Mouse (Mus musculus): ENCODE measurements around the gene Gm10310. TPM values are rescaled to one million over a fixed set of nuclear protein-coding genes. Genes with fewer than 3 reads are reported as not detected.

Gene Gm10310
- polyA plus RNA-seq, 1 experiment from 2014 or later, result not detected

DNA sequence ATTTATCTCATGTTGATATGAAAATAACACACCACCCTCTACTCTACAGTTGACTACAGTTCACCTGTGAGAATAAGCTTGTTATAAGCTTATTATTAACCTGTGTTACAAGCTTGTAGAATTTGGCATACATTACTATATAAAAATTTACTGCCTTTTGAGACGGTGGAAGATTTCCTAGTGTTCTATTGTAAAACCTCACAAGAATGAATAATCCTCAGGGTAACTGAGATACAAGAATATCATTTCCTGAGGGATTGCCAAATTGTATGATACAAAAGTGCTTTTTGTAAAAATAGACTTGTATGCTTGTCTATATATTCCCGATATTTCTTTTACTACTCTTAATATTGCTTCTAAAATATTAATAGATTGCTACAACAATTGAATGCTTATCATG is 35.9 kb downstream of the Gm10310 start, which contains the start of gene Olfr818:
TSS of gene Olfr818 (minus strand) at position 101 of the 400 bp plus-strand sequence.
- Histone ChIP-seq H3K4me3 (replicated peaks; ENCODE audit: low read length) (no peak within 1 kb of the TSS), H3K4me2 (ENCODE audit: low read length) (no peak within 1 kb of the TSS), H3K27me3 (replicated peaks; ENCODE audit: control insufficient read depth, insufficient read depth, low read length) (no peaks in the 10 kb centered on the region), H3K4me1 (replicated peaks; ENCODE audit: control insufficient read depth, insufficient read depth, low read length) (no peaks in the 10 kb centered on the region), H3K27ac (ENCODE audit: low read length) (no peak within 1 kb of the TSS), H3K9me3 (ENCODE audit: control insufficient read depth, low read length) (no peaks in the 10 kb centered on the region), H3K9ac (replicated peaks; ENCODE audit: low read depth, low read length) (no peak within 1 kb of the TSS), H3K36me3 (ENCODE audit: control insufficient read depth, insufficient read depth) (no peaks in the 10 kb centered on the region)
- 93% methylated on average over 2 of the region's 2 CpGs for WGBS
- no peak for ATAC-seq

Other genes with a start within 250 kb of the Gm10310 start
- gene Olfr806, start 243.1 kb downstream of the Gm10310 start, polyA plus RNA-seq (2015; fragmentation: Nextera tagmentation; extraction: Ambion mirVana), result not detected in 2 replicates
- not detected in 2 replicates for gene Olfr807, start 227.3 kb downstream of the Gm10310 start, polyA plus RNA-seq (2015; fragmentation: Nextera tagmentation; extraction: Ambion mirVana)
- gene Olfr808, start 219.6 kb downstream of the Gm10310 start, polyA plus RNA-seq (2015; fragmentation: Nextera tagmentation; extraction: Ambion mirVana), result not detected in 2 replicates
- gene Olfr809, start 210.4 kb downstream of the Gm10310 start, polyA plus RNA-seq (2015; fragmentation: Nextera tagmentation; extraction: Ambion mirVana), result not detected in 2 replicates
- not detected in 2 replicates for gene Olfr810, start 190.1 kb downstream of the Gm10310 start, polyA plus RNA-seq (2015; fragmentation: Nextera tagmentation; extraction: Ambion mirVana)
- not detected in 2 replicates for gene Olfr811, start 180.7 kb downstream of the Gm10310 start, polyA plus RNA-seq (2015; fragmentation: Nextera tagmentation; extraction: Ambion mirVana)
- gene Olfr812, start 139.0 kb downstream of the Gm10310 start, polyA plus RNA-seq (2015; fragmentation: Nextera tagmentation; extraction: Ambion mirVana), result not detected in 2 replicates
- gene Olfr813, start 129.7 kb downstream of the Gm10310 start, polyA plus RNA-seq (2015; fragmentation: Nextera tagmentation; extraction: Ambion mirVana), result not detected in 2 replicates
- gene Olfr814, start 105.2 kb downstream of the Gm10310 start, polyA plus RNA-seq (2015; fragmentation: Nextera tagmentation; extraction: Ambion mirVana), result not detected in 2 replicates
- not detected in 2 replicates for gene Olfr815, start 79.2 kb downstream of the Gm10310 start, polyA plus RNA-seq (2015; fragmentation: Nextera tagmentation; extraction: Ambion mirVana)
- not detected in 2 replicates for gene Olfr816, start 69.5 kb downstream of the Gm10310 start, polyA plus RNA-seq (2015; fragmentation: Nextera tagmentation; extraction: Ambion mirVana)
- not detected in 2 replicates for gene Olfr818, start 36.0 kb downstream of the Gm10310 start, polyA plus RNA-seq (2015; fragmentation: Nextera tagmentation; extraction: Ambion mirVana)
- gene Olfr819, start 17.8 kb downstream of the Gm10310 start, polyA plus RNA-seq (2015; fragmentation: Nextera tagmentation; extraction: Ambion mirVana), result not detected in 2 replicates
- not detected in 2 replicates for gene Olfr247, start 8.9 kb downstream of the Gm10310 start, polyA plus RNA-seq (2015; fragmentation: Nextera tagmentation; extraction: Ambion mirVana)
- gene Olfr820, start 27.6 kb upstream of the Gm10310 start, polyA plus RNA-seq (2015; fragmentation: Nextera tagmentation; extraction: Ambion mirVana), result not detected in 2 replicates
- not detected in 2 replicates for gene Olfr821, start 45.3 kb upstream of the Gm10310 start, polyA plus RNA-seq (2015; fragmentation: Nextera tagmentation; extraction: Ambion mirVana)
- not detected in 2 replicates for gene Olfr822, start 86.1 kb upstream of the Gm10310 start, polyA plus RNA-seq (2015; fragmentation: Nextera tagmentation; extraction: Ambion mirVana)
- not detected in 2 replicates for gene Olfr823, start 130.3 kb upstream of the Gm10310 start, polyA plus RNA-seq (2015; fragmentation: Nextera tagmentation; extraction: Ambion mirVana)
- not detected in 2 replicates for gene Olfr824, start 144.9 kb upstream of the Gm10310 start, polyA plus RNA-seq (2015; fragmentation: Nextera tagmentation; extraction: Ambion mirVana)
- not detected in 2 replicates for gene Olfr825, start 181.7 kb upstream of the Gm10310 start, polyA plus RNA-seq (2015; fragmentation: Nextera tagmentation; extraction: Ambion mirVana)
- gene Olfr826, start 199.1 kb upstream of the Gm10310 start, polyA plus RNA-seq (2015; fragmentation: Nextera tagmentation; extraction: Ambion mirVana), result not detected in 2 replicates
- not detected in 2 replicates for gene Olfr827, start 229.3 kb upstream of the Gm10310 start, polyA plus RNA-seq (2015; fragmentation: Nextera tagmentation; extraction: Ambion mirVana)

Measured in forebrain, embryonic 16.5 days (tissue).